Mouse (Mus musculus) midbrain, embryonic 12.5 days (tissue): ENCODE measurements around the gene Capn13. TPM values are rescaled to one million over a fixed set of nuclear protein-coding genes. Genes with fewer than 3 reads are reported as not detected.
"Not testable (repeated sequence)": the region's sequence is repeated elsewhere in the genome, so short reads cannot be mapped to it uniquely, and the experiment has no call there.

Experiments
- ATAC-seq: fragments of 200-750 bp; cut with Nextera tagmentation; 2 replicates; pipeline ENCODE4 v1.8.0; 2017; ENCODE audit warnings: low read depth, moderate TSS enrichment, moderate library complexity; ENCODE audit not compliant: low FRiP score
- H3K27ac ChIP-seq: fragments of 300-500 bp; sonication (generic); replicated peaks from 2 replicates; pipeline ENCODE4 v1.5.1; 2016; ENCODE audit warnings: mild to moderate bottlenecking
- H3K27me3 ChIP-seq: fragments of 300-500 bp; sonication (generic); 2 replicates; pipeline ENCODE4 v1.6.1; 2016; ENCODE audit warnings: mild to moderate bottlenecking
- H3K36me3 ChIP-seq: fragments of 300-500 bp; sonication (generic); 2 replicates; pipeline ENCODE4 v1.6.1; 2016
- H3K4me1 ChIP-seq: fragments of 300-500 bp; sonication (generic); 2 replicates; pipeline ENCODE4 v1.6.1; 2016
- H3K4me2 ChIP-seq: fragments of 300-500 bp; sonication (generic); replicated peaks from 2 replicates; pipeline ENCODE4 v1.6.1; 2016; ENCODE audit warnings: mild to moderate bottlenecking, moderate library complexity
- H3K4me3 ChIP-seq: fragments of 300-500 bp; sonication (generic); 2 replicates; pipeline ENCODE4 v1.5.1; 2016; ENCODE audit warnings: mild to moderate bottlenecking
- H3K9ac ChIP-seq: fragments of 300-500 bp; sonication (generic); replicated peaks from 2 replicates; pipeline ENCODE4 v1.6.1; 2016; ENCODE audit warnings: mild to moderate bottlenecking, moderate library complexity
- H3K9me3 ChIP-seq: fragments of 300-500 bp; sonication (generic); 2 replicates; pipeline ENCODE4 v1.6.1; 2016; ENCODE audit warnings: mild to moderate bottlenecking
- WGBS: fragments of 180-500 bp; shearing (Covaris S2); methylation state at CpG from one replicate; pipeline ENCODE4 v1.1.7; 2016; 5-methylcytosine and 5-hydroxymethylcytosine counted together
- polyA plus RNA-seq: library from polyadenylated mRNA; unstranded; fragments of >200 nt; fragmentation: Nextera tagmentation; extraction: Ambion mirVana; gene quantifications from 2 replicates; pipeline ENCODE4 v1.2.1, GENCODE M21; 2016

Gene Capn13
- polyA plus RNA-seq, 1 experiment from 2014 or later: 0.13 TPM

GRCm38 (mm10) chr17:73301258-73302050 lies 99.2 kb downstream of the Capn13 start:
- no peaks in the 10 kb centered on the region for H3K36me3 ChIP-seq
- H3K9ac ChIP-seq: no peak overlapping the region
- peak; percentile 21 for ATAC-seq
- H3K9me3 ChIP-seq: no peaks in the 10 kb centered on the region
- peaks cover 5% of the 10 kb centered on the region; the same call in 1 of the 2 replicates for H3K4me1 ChIP-seq
- no peak overlapping the region for H3K4me2 ChIP-seq
- peaks cover 20% of the 10 kb centered on the region for H3K27me3 ChIP-seq
- H3K4me3 ChIP-seq: no peak overlapping the region
- no peak overlapping the region for H3K27ac ChIP-seq
- WGBS: 43% methylated on average over 15 of the region's 15 CpGs

DNA sequence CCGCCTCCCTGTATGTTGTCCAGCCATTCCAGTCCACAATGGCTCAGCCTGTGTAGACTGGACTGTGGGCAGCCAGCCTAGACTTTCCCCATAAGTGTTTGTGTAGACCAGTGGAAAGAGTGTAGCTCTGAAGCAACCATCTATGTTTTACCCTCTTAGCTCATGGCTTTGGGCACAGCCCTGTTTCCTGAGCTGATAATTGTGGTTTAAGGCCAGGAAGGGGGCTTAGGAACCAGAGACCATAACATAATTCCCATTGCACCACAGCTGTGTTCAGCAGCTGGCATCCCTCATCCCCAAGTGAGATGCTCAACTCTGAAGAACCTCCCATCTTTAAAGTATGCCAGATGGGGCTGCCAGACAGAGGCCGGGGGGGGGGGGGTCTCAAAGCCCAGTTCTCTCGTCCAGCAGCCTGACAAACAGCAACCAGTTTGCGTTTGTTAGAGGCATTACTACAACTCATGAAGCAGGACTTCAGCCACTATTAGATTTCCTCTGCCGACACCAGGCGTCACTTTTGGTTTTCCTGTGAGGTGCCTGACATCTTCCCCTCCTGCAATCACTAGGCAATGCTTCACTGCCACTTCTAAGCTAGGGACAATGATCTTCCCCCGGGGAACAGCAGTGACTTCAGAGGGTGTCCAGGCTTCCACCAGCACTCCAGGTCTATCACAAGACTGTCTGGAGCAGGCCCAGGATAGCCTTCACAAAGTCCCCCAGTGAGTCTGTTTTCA lies 100.4 kb downstream of the Capn13 start:
- Histone ChIP-seq H3K4me1 (peaks cover 5% of the 10 kb centered on the region; the same call in 1 of the 2 replicates), H3K4me2 (no peak overlapping the region), H3K9me3 (no peaks in the 10 kb centered on the region), H3K27me3 (peaks cover 20% of the 10 kb centered on the region), H3K27ac (no peak overlapping the region), H3K36me3 (no peaks in the 10 kb centered on the region), H3K9ac (no peak overlapping the region), H3K4me3 (no peak overlapping the region)
- 71% methylated on average over 7 of the region's 7 CpGs for WGBS
- no peak for ATAC-seq

DNA sequence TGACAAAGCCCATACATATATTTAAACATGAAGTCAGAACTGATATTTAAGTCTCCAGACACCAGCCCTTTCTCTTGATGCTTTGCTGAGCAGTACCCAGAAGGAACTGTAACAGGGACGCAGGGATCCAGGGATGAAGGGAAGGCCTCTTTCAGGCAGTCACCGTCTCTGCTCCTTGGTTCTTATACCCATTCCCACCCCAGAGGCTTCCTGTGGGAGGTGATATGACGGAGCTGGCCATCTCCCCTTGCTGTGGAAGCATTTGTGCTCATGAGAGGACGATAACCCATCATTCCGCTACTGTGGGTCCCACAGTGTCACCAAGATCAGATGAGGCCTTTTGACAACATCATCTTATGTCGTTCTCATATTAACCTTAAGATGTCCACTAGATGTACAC lies 101.7 kb downstream of the Capn13 start:
- Histone ChIP-seq H3K4me3 (no peak overlapping the region), H3K9me3 (no peaks in the 10 kb centered on the region), H3K36me3 (no peaks in the 10 kb centered on the region), H3K4me2 (no peak overlapping the region), H3K27me3 (peaks cover 13% of the 10 kb centered on the region; the same call in 1 of the 2 replicates), H3K4me1 (peaks cover 5% of the 10 kb centered on the region; the same call in 1 of the 2 replicates), H3K9ac (no peak overlapping the region), H3K27ac (no peak overlapping the region)
- WGBS: 93% methylated on average over 6 of the region's 6 CpGs
- ATAC-seq: no peak

GRCm38 (mm10) chr17:73296855-73297254 lies 103.8 kb downstream of the Capn13 start:
- no peak overlapping the region for H3K27ac ChIP-seq
- no peak overlapping the region for H3K4me2 ChIP-seq
- H3K9me3 ChIP-seq: no peaks in the 10 kb centered on the region
- 0 out of 2 replicates have a peak, but pooled peaks cover 2% of the 10 kb centered on the region for H3K4me1 ChIP-seq
- peak; percentile 35; the same call in 1 of the 2 replicates for ATAC-seq
- no peak overlapping the region for H3K9ac ChIP-seq
- 45% methylated on average over 4 of the region's 4 CpGs for WGBS
- H3K27me3 ChIP-seq: peaks cover 7% of the 10 kb centered on the region; the same call in 1 of the 2 replicates
- H3K36me3 ChIP-seq: no peaks in the 10 kb centered on the region
- no peak overlapping the region for H3K4me3 ChIP-seq

GRCm38 (mm10) chr17:73293237-73293636 lies 107.4 kb downstream of the Capn13 start:
- WGBS: 82% methylated on average over 3 of the region's 3 CpGs

DNA sequence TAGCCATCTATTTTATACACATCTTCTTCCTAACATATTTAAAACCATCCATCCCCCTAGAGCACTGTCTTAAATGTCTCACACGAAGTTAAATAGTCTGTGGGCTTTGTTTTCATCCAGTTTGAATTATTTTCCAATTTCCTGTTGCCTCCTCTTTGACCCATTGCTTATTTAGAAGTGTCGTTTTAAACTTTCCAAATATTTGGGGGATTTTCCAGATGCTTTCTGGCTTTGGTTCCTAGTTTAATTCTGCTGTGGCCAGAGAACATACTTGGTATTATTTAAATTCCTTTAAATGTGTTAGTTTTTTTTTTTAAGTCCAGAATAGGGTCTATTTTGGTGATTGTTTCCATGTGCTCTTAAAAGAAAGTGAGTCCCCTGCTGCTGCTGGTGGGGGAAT lies 116.4 kb downstream of the Capn13 start:
- Histone ChIP-seq H3K27ac (no peak overlapping the region), H3K36me3 (no peaks in the 10 kb centered on the region), H3K27me3 (no peaks in the 10 kb centered on the region), H3K9me3 (no peaks in the 10 kb centered on the region), H3K9ac (no peak overlapping the region), H3K4me2 (no peak overlapping the region), H3K4me3 (no peak overlapping the region), H3K4me1 (no peaks in the 10 kb centered on the region)
- no peak for ATAC-seq
- 63% methylated on average over 2 of the region's 2 CpGs for WGBS

More at GRCm38 (mm10) chr17:73293237-73293636, 107.4 kb downstream of the Capn13 start:
- H3K36me3 ChIP-seq: no peaks in the 10 kb centered on the region
- H3K27ac ChIP-seq: no peak overlapping the region
- H3K4me3 ChIP-seq: no peak overlapping the region
- H3K4me2 ChIP-seq: no peak overlapping the region
- H3K4me1 ChIP-seq: 0 out of 2 replicates have a peak, but pooled peaks cover 2% of the 10 kb centered on the region
- ATAC-seq: no peak
- H3K27me3 ChIP-seq: peaks cover 3% of the 10 kb centered on the region; the same call in 1 of the 2 replicates
- no peak overlapping the region for H3K9ac ChIP-seq
- H3K9me3 ChIP-seq: no peaks in the 10 kb centered on the region

DNA sequence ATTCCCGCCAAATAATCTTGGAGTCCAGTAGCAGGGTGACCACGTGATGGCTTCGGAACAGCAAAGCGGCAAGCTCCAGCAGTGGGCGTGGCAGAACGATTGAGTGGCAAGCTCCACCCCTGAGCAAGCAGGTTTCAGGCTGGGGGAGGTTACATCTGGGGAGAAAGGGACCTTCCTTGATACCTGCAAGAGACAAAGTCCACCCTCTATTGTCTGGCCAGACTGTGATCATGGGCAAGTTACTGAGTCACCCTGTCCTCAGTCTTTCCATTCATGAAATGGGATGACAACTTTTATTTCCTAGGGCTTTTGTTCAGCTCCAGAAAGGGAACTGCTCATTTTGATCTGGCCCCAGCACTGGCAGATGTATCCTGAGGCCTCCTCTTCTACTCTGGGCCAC lies 118.0 kb downstream of the Capn13 start:
- ATAC-seq, H3K27ac ChIP-seq, H3K4me2 ChIP-seq, H3K36me3 ChIP-seq, H3K4me1 ChIP-seq, H3K9ac ChIP-seq, H3K27me3 ChIP-seq, H3K4me3 ChIP-seq, H3K9me3 ChIP-seq: not testable (repeated sequence)
- 65% methylated on average over 6 of the region's 6 CpGs for WGBS

DNA sequence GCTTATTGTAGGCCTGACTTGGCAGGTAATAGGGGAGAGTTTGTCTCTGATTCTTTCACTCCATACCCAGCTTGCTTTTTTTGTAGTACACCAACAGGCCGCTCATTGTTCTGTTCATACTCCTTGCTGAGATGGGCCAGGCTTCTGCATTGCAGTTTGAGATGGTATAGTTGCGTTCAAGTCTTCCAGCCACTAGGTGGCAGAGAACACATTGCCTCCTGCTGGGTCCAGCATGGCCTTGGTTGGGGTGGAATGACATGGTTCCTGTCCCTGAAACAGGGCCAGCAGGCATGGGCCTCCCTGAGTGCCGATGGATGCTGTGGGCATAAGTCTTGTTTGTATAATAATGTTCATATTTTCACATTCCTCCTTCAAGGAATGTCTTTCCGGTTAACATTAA lies 122.9 kb downstream of the Capn13 start:
- Histone ChIP-seq H3K4me3 (no peak overlapping the region), H3K9ac (no peak overlapping the region), H3K36me3 (no peaks in the 10 kb centered on the region), H3K9me3 (no peaks in the 10 kb centered on the region), H3K27ac (no peak overlapping the region), H3K27me3 (no peaks in the 10 kb centered on the region), H3K4me1 (no peaks in the 10 kb centered on the region), H3K4me2 (no peak overlapping the region)
- WGBS: 93% methylated on average over 4 of the region's 4 CpGs
- no peak for ATAC-seq

- 92% methylated on average over 10 of the region's 10 CpGs for WGBS
- H3K36me3 ChIP-seq: no peaks in the 10 kb centered on the region
These were observed 125.6 kb downstream of the Capn13 start for GRCm38 (mm10) chr17:73275066-73275465.

GRCm38 (mm10) chr17:73273809-73274208 lies 126.9 kb downstream of the Capn13 start:
- 85% methylated on average over 7 of the region's 7 CpGs for WGBS

More at GRCm38 (mm10) chr17:73275066-73275465, 125.6 kb downstream of the Capn13 start:
- ATAC-seq: no peak
- Histone ChIP-seq H3K9me3 (no peaks in the 10 kb centered on the region), H3K4me1 (no peaks in the 10 kb centered on the region), H3K27me3 (no peaks in the 10 kb centered on the region), H3K4me3 (no peak overlapping the region), H3K4me2 (no peak overlapping the region), H3K27ac (no peak overlapping the region), H3K9ac (no peak overlapping the region)

DNA sequence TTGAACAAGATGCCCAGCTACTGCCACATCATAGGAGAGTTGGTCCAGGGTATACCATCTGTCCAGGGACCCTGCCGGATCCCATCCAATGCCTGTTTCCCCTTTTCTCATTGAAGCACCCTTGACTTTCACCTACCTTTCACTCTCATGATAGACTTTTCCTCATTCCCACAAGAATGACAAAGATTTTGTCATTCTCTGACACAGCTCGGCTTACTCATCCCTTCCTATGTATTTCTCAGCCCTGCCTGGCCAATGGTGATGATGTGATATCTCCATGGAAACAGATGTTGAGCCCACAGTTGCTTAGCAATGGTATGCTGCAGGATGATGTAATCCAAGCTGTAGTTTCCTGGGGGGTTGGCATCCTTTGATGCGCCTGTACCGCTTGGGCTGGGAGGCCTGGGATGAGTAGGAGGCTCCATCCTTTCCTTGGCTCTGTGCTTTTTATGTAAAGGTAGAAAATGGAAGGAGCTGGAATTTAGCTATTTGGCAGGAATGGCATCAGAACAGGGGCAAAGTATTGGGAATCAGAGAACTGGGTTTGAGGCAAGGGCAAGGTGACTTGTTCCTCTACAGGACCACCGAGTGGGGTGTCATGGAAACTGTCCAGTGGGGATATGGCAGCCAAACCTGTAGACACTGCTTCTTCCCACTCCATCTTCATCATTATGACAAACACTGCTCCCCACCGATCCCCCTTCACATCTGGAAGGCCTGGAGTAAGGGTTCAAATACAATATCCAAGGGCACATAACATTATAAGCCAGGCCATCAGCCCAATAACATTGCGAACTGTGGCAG lies 128.7 kb downstream of the Capn13 start:
- no peak overlapping the region for H3K4me3 ChIP-seq
- no peak overlapping the region for H3K4me2 ChIP-seq
- no peaks in the 10 kb centered on the region for H3K4me1 ChIP-seq
- no peaks in the 10 kb centered on the region for H3K27me3 ChIP-seq
- no peaks in the 10 kb centered on the region for H3K36me3 ChIP-seq
- ATAC-seq: 0 out of 2 replicates have a peak, but pooled peaks have one; percentile 60
- H3K9me3 ChIP-seq: no peaks in the 10 kb centered on the region
- 86% methylated on average over 7 of the region's 7 CpGs for whole genome bisulfite sequencing
- no peak overlapping the region for H3K9ac ChIP-seq
- no peak overlapping the region for H3K27ac ChIP-seq

More at GRCm38 (mm10) chr17:73273809-73274208, 126.9 kb downstream of the Capn13 start:
- H3K4me3 ChIP-seq: no peak overlapping the region
- H3K36me3 ChIP-seq: no peaks in the 10 kb centered on the region
- no peak overlapping the region for H3K9ac ChIP-seq
- no peaks in the 10 kb centered on the region for H3K9me3 ChIP-seq
- no peaks in the 10 kb centered on the region for H3K4me1 ChIP-seq
- no peaks in the 10 kb centered on the region for H3K27me3 ChIP-seq
- ATAC-seq: no peak
- no peak overlapping the region for H3K4me2 ChIP-seq
- no peak overlapping the region for H3K27ac ChIP-seq
